Mouse (Mus musculus) midbrain, embryonic 13.5 days (tissue): ENCODE data around the gene Tcl1b2. TPM values are rescaled to one million over a fixed set of nuclear protein-coding genes. Genes with fewer than 3 reads are reported as not detected.
"Not testable (repeated sequence)": the region's sequence is repeated elsewhere in the genome, so short reads cannot be mapped to it uniquely, and the experiment has no call there.

Experiments used
- ATAC-seq: fragments of 200-750 bp; cut with Nextera tagmentation; 2 replicates; pipeline ENCODE4 v1.8.0; 2017; ENCODE audit warnings: mild to moderate bottlenecking, moderate TSS enrichment, moderate library complexity
- H3K27ac ChIP-seq: fragments of 300-500 bp; sonication (generic); 2 replicates; pipeline ENCODE4 v1.5.1; 2015; ENCODE audit warnings: inconsistent platforms, mild to moderate bottlenecking, moderate library complexity
- H3K27me3 ChIP-seq: fragments of 300-500 bp; sonication (generic); 2 replicates; pipeline ENCODE4 v1.6.1; 2015; ENCODE audit warnings: mild to moderate bottlenecking, inconsistent platforms
- H3K36me3 ChIP-seq: fragments of 300-500 bp; sonication (generic); 2 replicates; pipeline ENCODE4 v1.6.1; 2015; ENCODE audit warnings: mild to moderate bottlenecking, inconsistent platforms
- H3K4me1 ChIP-seq: fragments of 300-500 bp; sonication (generic); replicated peaks from 2 replicates; pipeline ENCODE4 v1.6.1; 2015; ENCODE audit warnings: inconsistent platforms
- H3K4me2 ChIP-seq: fragments of 300-500 bp; sonication (generic); replicated peaks from 2 replicates; pipeline ENCODE4 v1.6.1; 2015; ENCODE audit warnings: moderate library complexity, mild to moderate bottlenecking, inconsistent platforms
- H3K4me3 ChIP-seq: fragments of 300-500 bp; sonication (generic); replicated peaks from 2 replicates; pipeline ENCODE4 v1.5.1; 2015; ENCODE audit warnings: mild to moderate bottlenecking, inconsistent platforms
- H3K9ac ChIP-seq: fragments of 300-500 bp; sonication (generic); replicated peaks from 2 replicates; pipeline ENCODE4 v1.6.1; 2015; ENCODE audit warnings: mild to moderate bottlenecking, inconsistent platforms
- H3K9me3 ChIP-seq: fragments of 300-500 bp; sonication (generic); 2 replicates; pipeline ENCODE4 v1.6.1; 2016; ENCODE audit warnings: mild to moderate bottlenecking, inconsistent platforms
- WGBS: fragments of 180-500 bp; shearing (Covaris S2); methylation state at CpG from one replicate; pipeline ENCODE4 v1.1.7; 2015; 5-methylcytosine and 5-hydroxymethylcytosine counted together
- polyA plus RNA-seq: library from polyadenylated mRNA; unstranded; fragments of >200 nt; fragmentation: Nextera tagmentation; extraction: Ambion mirVana; gene quantifications from 2 replicates; pipeline ENCODE4 v1.2.1, GENCODE M21; 2015

The Tcl1b2 gene
- polyA plus RNA-seq, 1 experiment from 2014 or later: not detected

DNA sequence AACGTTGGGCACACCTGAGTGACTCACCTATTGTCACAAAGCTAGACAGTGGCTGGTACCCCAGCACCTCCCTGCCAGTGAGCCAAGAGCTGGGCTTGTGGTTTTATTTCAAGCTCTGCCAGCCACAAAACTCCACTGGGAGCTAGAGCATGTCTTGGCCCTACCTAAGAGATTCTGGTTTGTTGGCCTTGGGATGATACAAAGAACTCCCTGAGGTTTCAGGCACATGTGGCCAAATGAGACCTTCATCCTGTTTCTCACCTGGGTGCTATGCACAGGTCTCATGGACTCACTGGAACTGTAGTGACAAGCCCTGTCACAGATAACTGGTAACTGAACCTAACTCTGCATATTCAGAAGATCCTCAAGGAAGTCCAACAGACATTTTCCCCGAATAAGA is 18.2 kb upstream of the Tcl1b2 start:
- H3K4me1 ChIP-seq: no peaks in the 10 kb centered on the region
- WGBS: 83% methylated on average over 2 of the region's 2 CpGs
- no peaks in the 10 kb centered on the region for H3K9me3 ChIP-seq
- no peak overlapping the region for H3K9ac ChIP-seq
- H3K27me3 ChIP-seq: no peaks in the 10 kb centered on the region
- no peak overlapping the region for H3K4me3 ChIP-seq
- no peak overlapping the region for H3K27ac ChIP-seq
- no peak for ATAC-seq
- no peaks in the 10 kb centered on the region for H3K36me3 ChIP-seq
- no peak overlapping the region for H3K4me2 ChIP-seq

DNA sequence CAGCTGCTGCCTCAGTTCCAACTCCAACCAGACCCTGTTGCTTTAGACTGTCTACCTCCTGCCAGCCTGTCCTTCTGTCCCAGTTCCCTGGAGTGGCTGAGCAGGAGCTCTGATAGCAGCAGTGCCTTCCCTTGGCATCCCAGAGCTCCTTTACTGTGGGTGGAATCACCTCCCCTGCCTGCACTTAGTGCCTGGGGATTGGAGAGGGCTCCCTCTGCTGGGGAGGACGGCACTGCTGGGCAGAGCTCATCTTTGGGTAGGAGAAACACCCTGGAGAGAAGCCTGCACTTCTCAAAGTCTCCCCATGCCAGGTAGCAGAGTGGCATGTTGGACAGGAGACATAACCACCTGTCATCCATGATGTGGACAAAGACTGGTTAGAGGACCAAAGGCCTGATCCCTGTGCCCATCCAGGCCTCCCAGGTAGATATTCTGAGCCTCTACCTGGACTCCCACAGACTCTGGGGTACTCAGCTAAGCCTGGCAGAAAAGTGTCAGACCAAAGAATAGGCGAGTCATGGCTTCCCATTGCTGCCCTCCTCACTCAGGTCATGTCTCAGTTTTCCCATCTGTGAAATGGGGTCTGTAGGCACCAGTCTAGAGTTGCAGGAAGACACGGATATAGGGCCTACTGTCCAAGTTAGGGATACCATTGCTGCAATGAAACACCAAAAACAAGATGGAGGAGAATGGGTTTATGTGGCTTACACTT is 16.2 kb upstream of the Tcl1b2 start:
- not testable (repeated sequence) for H3K9ac ChIP-seq, H3K4me1 ChIP-seq, H3K27me3 ChIP-seq, H3K27ac ChIP-seq, H3K4me2 ChIP-seq, H3K36me3 ChIP-seq, ATAC-seq, H3K9me3 ChIP-seq, H3K4me3 ChIP-seq
- 70% methylated on average over 3 of the region's 3 CpGs for WGBS

- H3K27me3 ChIP-seq, H3K27ac ChIP-seq, H3K9ac ChIP-seq, H3K4me2 ChIP-seq, H3K9me3 ChIP-seq, H3K4me3 ChIP-seq, H3K36me3 ChIP-seq, H3K4me1 ChIP-seq, ATAC-seq: not testable (repeated sequence)
- 67% methylated on average over 2 of the region's 2 CpGs for WGBS
These were observed 11.6 kb upstream of the Tcl1b2 start for GRCm38 (mm10) chr12:105134167-105134566.

GRCm38 (mm10) chr12:105134826-105135225 is 11.0 kb upstream of the Tcl1b2 start:
- H3K4me3 ChIP-seq, H3K36me3 ChIP-seq, H3K9ac ChIP-seq, H3K27ac ChIP-seq, H3K4me2 ChIP-seq, H3K9me3 ChIP-seq, H3K4me1 ChIP-seq, H3K27me3 ChIP-seq, ATAC-seq: not testable (repeated sequence)
- WGBS: 92% methylated on average over 4 of the region's 4 CpGs

- ATAC-seq, H3K4me2 ChIP-seq, H3K27ac ChIP-seq, H3K27me3 ChIP-seq, H3K4me1 ChIP-seq, H3K9me3 ChIP-seq, H3K36me3 ChIP-seq, H3K4me3 ChIP-seq, H3K9ac ChIP-seq: not testable (repeated sequence)
- WGBS: 90% methylated on average over 1 of the region's 1 CpGs
These were observed 8.1 kb upstream of the Tcl1b2 start for GRCm38 (mm10) chr12:105137729-105138128.

- H3K36me3 ChIP-seq: no peaks in the 10 kb centered on the region
- H3K4me1 ChIP-seq: no peaks in the 10 kb centered on the region
- no peak overlapping the region for H3K27ac ChIP-seq
- no peak for ATAC-seq
- H3K27me3 ChIP-seq: no peaks in the 10 kb centered on the region
- WGBS: 94% methylated on average over 3 of the region's 3 CpGs
- H3K4me2 ChIP-seq: no peak overlapping the region
- H3K9me3 ChIP-seq: peaks cover 3% of the 10 kb centered on the region; the same call in 1 of the 2 replicates
- H3K4me3 ChIP-seq: no peak overlapping the region
- H3K9ac ChIP-seq: no peak overlapping the region
These were observed 2.7 kb upstream of the Tcl1b2 start for GRCm38 (mm10) chr12:105143096-105143495.

GRCm38 (mm10) chr12:105144928-105145327 is 886 bp upstream of the Tcl1b2 start:
- not testable (repeated sequence) for H3K9me3 ChIP-seq, ATAC-seq, H3K27me3 ChIP-seq, H3K36me3 ChIP-seq, H3K4me1 ChIP-seq, H3K27ac ChIP-seq, H3K9ac ChIP-seq, H3K4me2 ChIP-seq, H3K4me3 ChIP-seq
- 47% methylated on average over 1 of the region's 1 CpGs for WGBS

DNA sequence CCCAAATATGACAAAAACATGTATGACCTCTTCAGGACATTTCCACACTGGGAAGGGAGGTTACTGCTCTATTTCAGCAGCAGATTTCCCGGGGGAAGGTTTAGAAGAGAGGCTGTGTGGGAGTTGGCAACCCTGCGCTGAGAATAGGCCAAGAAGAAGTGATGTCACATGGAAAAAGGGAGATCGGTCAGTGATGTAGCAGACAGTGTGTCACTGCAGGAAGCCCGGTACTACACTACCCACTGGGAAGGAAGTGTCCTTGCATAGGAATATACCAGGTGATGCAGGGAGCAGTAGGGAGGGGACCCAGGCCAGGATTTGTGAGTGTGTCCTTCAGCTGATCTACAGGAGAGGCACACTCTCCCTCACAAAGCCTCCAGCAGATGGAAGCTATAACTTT is 9.5 kb downstream of the Tcl1b2 start:
- not testable (repeated sequence) for H3K9ac ChIP-seq, H3K4me1 ChIP-seq, H3K4me2 ChIP-seq, H3K9me3 ChIP-seq, H3K27ac ChIP-seq, ATAC-seq, H3K27me3 ChIP-seq, H3K4me3 ChIP-seq, H3K36me3 ChIP-seq
- WGBS: 89% methylated on average over 4 of the region's 4 CpGs

- Histone ChIP-seq H3K27ac (no peak overlapping the region), H3K27me3 (no peaks in the 10 kb centered on the region), H3K9ac (no peak overlapping the region), H3K4me2 (no peak overlapping the region), H3K4me3 (no peak overlapping the region), H3K9me3 (no peaks in the 10 kb centered on the region), H3K4me1 (no peaks in the 10 kb centered on the region), H3K36me3 (no peaks in the 10 kb centered on the region)
- no peak for ATAC-seq
- WGBS: 81% methylated on average over 6 of the region's 6 CpGs
These were observed 13.0 kb downstream of the Tcl1b2 start for GRCm38 (mm10) chr12:105158842-105159241.

DNA sequence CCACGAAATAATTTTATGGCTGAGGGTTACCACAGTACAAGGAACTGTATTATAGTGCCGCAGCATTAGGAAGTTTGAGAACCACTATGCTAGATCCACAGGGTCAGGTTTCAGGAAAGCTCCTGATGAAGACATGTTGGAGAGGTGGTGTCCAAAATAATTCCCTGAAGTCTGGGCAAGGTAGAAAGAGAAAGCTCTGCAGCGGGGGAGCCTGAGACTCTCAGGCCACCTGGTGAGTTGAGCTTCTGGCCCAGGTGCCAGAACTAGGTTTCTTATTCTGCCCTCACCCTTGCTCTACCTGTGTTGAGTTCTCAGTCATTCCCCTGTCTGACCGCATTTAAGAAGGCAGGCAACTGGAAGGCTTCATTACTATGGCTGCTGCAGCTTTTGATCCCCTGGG is 13.6 kb downstream of the Tcl1b2 start, which contains the start of gene Tcl1b1:
TSS of gene Tcl1b1 (plus strand) at position 301 of the 400 bp plus-strand sequence.
- ATAC-seq: no peak
- 83% methylated on average over 4 of the region's 4 CpGs for WGBS
- H3K36me3 ChIP-seq: no peaks in the 10 kb centered on the region
- H3K27ac ChIP-seq: no peak within 1 kb of the TSS
- H3K27me3 ChIP-seq: no peaks in the 10 kb centered on the region
- H3K4me2 ChIP-seq: no peak within 1 kb of the TSS
- no peaks in the 10 kb centered on the region for H3K9me3 ChIP-seq
- H3K4me1 ChIP-seq: no peaks in the 10 kb centered on the region
- H3K4me3 ChIP-seq: no peak within 1 kb of the TSS
- H3K9ac ChIP-seq: no peak within 1 kb of the TSS

GRCm38 (mm10) chr12:105166734-105167133 is 20.9 kb downstream of the Tcl1b2 start:
- H3K27me3 ChIP-seq: no peaks in the 10 kb centered on the region
- no peak overlapping the region for H3K4me2 ChIP-seq
- no peak overlapping the region for H3K9ac ChIP-seq
- no peaks in the 10 kb centered on the region for H3K9me3 ChIP-seq
- 83% methylated on average over 3 of the region's 3 CpGs for WGBS
- no peaks in the 10 kb centered on the region for H3K36me3 ChIP-seq
- ATAC-seq: no peak
- no peak overlapping the region for H3K4me3 ChIP-seq
- H3K4me1 ChIP-seq: no peaks in the 10 kb centered on the region
- H3K27ac ChIP-seq: no peak overlapping the region

DNA sequence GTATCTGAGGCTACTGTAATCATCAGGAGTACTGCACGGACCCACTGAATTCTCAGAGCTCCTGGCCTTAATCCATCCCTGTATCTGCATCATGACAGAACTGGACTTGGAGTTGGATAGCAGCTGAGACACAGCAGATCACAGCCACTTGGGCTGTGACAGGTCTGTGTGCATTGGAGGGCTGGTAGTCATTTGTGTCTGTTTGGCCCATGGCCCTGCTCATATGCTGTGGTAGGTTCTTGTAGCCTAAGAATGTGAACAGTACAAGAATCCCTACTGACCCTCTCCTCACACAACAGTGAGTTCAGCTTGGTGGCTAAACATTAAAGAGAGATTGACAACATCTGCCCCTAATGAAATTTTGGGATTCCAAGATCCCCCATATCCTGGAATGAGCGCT is 27.6 kb downstream of the Tcl1b2 start:
- Histone ChIP-seq H3K36me3 (no peaks in the 10 kb centered on the region), H3K27ac (no peak overlapping the region), H3K27me3 (no peaks in the 10 kb centered on the region), H3K9me3 (no peaks in the 10 kb centered on the region), H3K4me2 (no peak overlapping the region), H3K4me3 (no peak overlapping the region), H3K9ac (no peak overlapping the region), H3K4me1 (no peaks in the 10 kb centered on the region)
- WGBS: 90% methylated on average over 2 of the region's 2 CpGs
- no peak for ATAC-seq

DNA sequence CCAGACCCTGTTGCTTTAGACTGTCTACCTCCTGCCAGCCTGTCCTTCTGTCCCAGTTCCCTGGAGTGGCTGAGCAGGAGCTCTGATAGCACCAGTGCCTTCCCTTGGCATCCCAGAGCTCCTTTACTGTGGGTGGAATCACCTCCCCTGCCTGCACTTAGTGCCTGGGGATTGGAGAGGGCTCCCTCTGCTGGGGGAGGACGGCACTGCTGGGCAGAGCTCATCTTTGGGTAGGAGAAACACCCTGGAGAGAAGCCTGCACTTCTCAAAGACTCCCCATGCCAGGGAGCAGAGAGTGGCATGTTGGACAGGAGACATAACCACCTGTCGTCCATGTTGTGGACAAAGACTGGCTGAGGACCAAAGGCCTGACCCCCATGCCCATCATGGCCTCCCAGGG is 28.5 kb downstream of the Tcl1b2 start:
- H3K4me2 ChIP-seq, H3K36me3 ChIP-seq, H3K9ac ChIP-seq, H3K27ac ChIP-seq, ATAC-seq, H3K4me3 ChIP-seq, H3K27me3 ChIP-seq, H3K9me3 ChIP-seq, H3K4me1 ChIP-seq: not testable (repeated sequence)
- WGBS: 54% methylated on average over 2 of the region's 2 CpGs
